ENCODE assay signal across 7 mouse cellular contexts in the genomic region with DNA sequence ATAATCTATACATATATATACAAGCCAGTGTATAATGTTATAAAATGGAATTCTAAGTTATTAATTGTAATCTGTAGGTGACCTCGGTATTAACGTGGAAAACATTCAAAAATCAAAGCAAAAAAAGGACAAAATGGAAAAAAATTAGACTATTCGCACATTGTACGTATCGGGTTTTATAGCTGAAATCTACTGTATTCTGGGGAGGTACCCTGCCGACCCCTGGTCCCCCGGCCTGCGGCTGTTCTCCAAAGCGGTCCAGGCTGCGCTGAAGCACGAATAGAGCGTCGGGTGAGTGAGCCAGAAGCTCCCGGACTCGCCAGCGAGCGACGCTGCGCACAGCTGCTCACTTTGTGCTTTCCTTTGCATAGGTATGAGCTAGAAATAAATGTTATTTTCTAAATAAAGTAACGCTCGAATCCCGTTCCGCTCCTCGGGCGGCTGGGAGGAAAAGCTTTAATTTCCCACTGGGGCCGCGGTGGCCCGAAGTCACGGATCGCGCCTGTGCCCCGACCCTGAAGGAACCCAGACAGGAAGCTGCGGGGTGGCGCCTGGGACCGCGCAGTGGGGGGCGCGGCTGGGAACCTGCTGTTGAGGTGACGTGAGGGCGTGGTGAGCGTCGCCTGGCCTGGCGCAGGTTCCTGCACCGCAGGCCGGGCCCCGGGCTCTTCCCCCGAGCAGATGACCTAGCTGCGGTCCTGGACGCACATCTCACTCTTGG. TPM values are rescaled to one million over a fixed set of nuclear protein-coding genes. Genes with fewer than 3 reads are reported as not detected.
DNase-seq lines count a peak whose midpoint lies in the region; ATAC-seq lines count a peak whose summit lies in the region.

No protein-coding gene starts in this region.

- no peaks in the 10 kb centered on the region for H3K9me3 ChIP-seq in liver, embryonic 11.5 days (ENCODE audit: control insufficient read depth, low read length)
- no peaks in the 10 kb centered on the region for H3K9me3 ChIP-seq in embryonic facial prominence, embryonic 13.5 days
- no peaks in the 10 kb centered on the region for H3K9me3 ChIP-seq in hindbrain, embryonic 13.5 days
- H3K9me3 ChIP-seq in neural tube, embryonic 13.5 days: no peaks in the 10 kb centered on the region

- no peak overlapping the region for H3K9ac ChIP-seq in liver, embryonic 11.5 days (ENCODE audit: low read depth, low read length)
- peak overlapping the region; percentile 37; the same call in 1 of the 2 replicates for H3K9ac ChIP-seq in embryonic facial prominence, embryonic 13.5 days
- H3K9ac ChIP-seq in hindbrain, embryonic 13.5 days: no peak overlapping the region
- H3K9ac ChIP-seq in neural tube, embryonic 13.5 days: no peak overlapping the region

- WGBS in liver, embryonic 11.5 days: 2% methylated on average over 49 of the region's 49 CpGs
- under 1% methylated on average over 49 of the region's 49 CpGs for WGBS in embryonic facial prominence, embryonic 13.5 days
- under 1% methylated on average over 49 of the region's 49 CpGs for WGBS in hindbrain, embryonic 13.5 days
- 1% methylated on average over 48 of the region's 49 CpGs for WGBS in neural tube, embryonic 13.5 days

- peaks cover 99% of the 10 kb centered on the region for H3K27me3 ChIP-seq in liver, embryonic 11.5 days (replicated peaks; ENCODE audit: control insufficient read depth, insufficient read depth, low read length)
- peaks cover 99% of the 10 kb centered on the region for H3K27me3 ChIP-seq in embryonic facial prominence, embryonic 13.5 days
- peaks cover 98% of the 10 kb centered on the region for H3K27me3 ChIP-seq in hindbrain, embryonic 13.5 days
- H3K27me3 ChIP-seq in neural tube, embryonic 13.5 days: peaks cover 96% of the 10 kb centered on the region

- peak; percentile 42 for DNase-seq in liver, embryonic 11.5 days (ENCODE audit: low spot score)
- no peak for DNase-seq in liver
- no peak for DNase-seq in left cerebral cortex, adult 11 months (ENCODE audit: low spot score)
- DNase-seq in frontal cortex, adult 2 months (ENCODE audit: extremely low spot score in 1 of 2, low spot score in 1 of 2): no peak

- H3K4me1 ChIP-seq in liver, embryonic 11.5 days (replicated peaks; ENCODE audit: control insufficient read depth, insufficient read depth, low read length): peaks cover 6% of the 10 kb centered on the region
- H3K4me1 ChIP-seq in embryonic facial prominence, embryonic 13.5 days: peaks cover 28% of the 10 kb centered on the region
- peaks cover 29% of the 10 kb centered on the region for H3K4me1 ChIP-seq in hindbrain, embryonic 13.5 days (replicated peaks)
- H3K4me1 ChIP-seq in neural tube, embryonic 13.5 days (replicated peaks): peaks cover 29% of the 10 kb centered on the region

- no peaks in the 10 kb centered on the region for H3K36me3 ChIP-seq in liver, embryonic 11.5 days (ENCODE audit: control insufficient read depth, insufficient read depth, low read length)
- H3K36me3 ChIP-seq in embryonic facial prominence, embryonic 13.5 days: no peaks in the 10 kb centered on the region
- H3K36me3 ChIP-seq in hindbrain, embryonic 13.5 days: no peaks in the 10 kb centered on the region
- H3K36me3 ChIP-seq in neural tube, embryonic 13.5 days: no peaks in the 10 kb centered on the region

- no peak for ATAC-seq in liver, embryonic 11.5 days (replicated peaks; ENCODE audit: low FRiP score)
- ATAC-seq in embryonic facial prominence, embryonic 13.5 days (ENCODE audit: insufficient number of reproducible peaks, insufficient read depth, low FRiP score, low TSS enrichment, low read depth): no peak
- no peak for ATAC-seq in hindbrain, embryonic 13.5 days (ENCODE audit: low FRiP score)
- no peak for ATAC-seq in neural tube, embryonic 13.5 days (ENCODE audit: low read depth)

- 0 out of 2 replicates have a peak overlapping the region, but pooled peaks have one; percentile 1 for H3K4me2 ChIP-seq in liver, embryonic 11.5 days
- peak overlapping the region; percentile 41 for H3K4me2 ChIP-seq in embryonic facial prominence, embryonic 13.5 days
- H3K4me2 ChIP-seq in hindbrain, embryonic 13.5 days: 0 out of 2 replicates have a peak overlapping the region, but pooled peaks have one; percentile 6
- H3K4me2 ChIP-seq in neural tube, embryonic 13.5 days: no peak overlapping the region

- H3K27ac ChIP-seq in liver, embryonic 11.5 days (ENCODE audit: low read depth, low read length): no peak overlapping the region
- no peak overlapping the region for H3K27ac ChIP-seq in embryonic facial prominence, embryonic 13.5 days
- no peak overlapping the region for H3K27ac ChIP-seq in hindbrain, embryonic 13.5 days
- no peak overlapping the region for H3K27ac ChIP-seq in neural tube, embryonic 13.5 days (replicated peaks)

- H3K4me3 ChIP-seq in liver, embryonic 11.5 days (ENCODE audit: low read depth, low read length): no peak overlapping the region
- peak overlapping the region; percentile 24 for H3K4me3 ChIP-seq in embryonic facial prominence, embryonic 13.5 days
- peak overlapping the region; percentile 4; the same call in 1 of the 2 replicates for H3K4me3 ChIP-seq in hindbrain, embryonic 13.5 days
- 0 out of 2 replicates have a peak overlapping the region, but pooled peaks have one; percentile 3 for H3K4me3 ChIP-seq in neural tube, embryonic 13.5 days

RNA-seq across cellular contexts. Expression of a gene that starts 5.6 kb away (rescaled TPM):
- polyA plus RNA-seq in liver, embryonic 11.5 days (2014; fragmentation: Nextera tagmentation; extraction: Ambion mirVana): 0.07 TPM in 1 of 2 replicates, not detected in the other
- 0.56 and 1.5 TPM in 2 replicates for polyA plus RNA-seq in embryonic facial prominence, embryonic 13.5 days (2015; fragmentation: Nextera tagmentation; extraction: Ambion mirVana)
- polyA plus RNA-seq in hindbrain, embryonic 13.5 days (2015; fragmentation: Nextera tagmentation; extraction: Ambion mirVana): 0.06 and 0.13 TPM in 2 replicates
- polyA plus RNA-seq in neural tube, embryonic 13.5 days (2015; fragmentation: Nextera tagmentation; extraction: Ambion mirVana): 0.14 and 0.17 TPM in 2 replicates
- 3.1 and 3.3 TPM in 2 replicates for polyA plus RNA-seq in frontal cortex, adult 2 months (2012; rRNA removed)
